Mouse (Mus musculus) c-Kit-positive CD71-positive TER-119-negative erythroid progenitor cells, embryonic 14.5 days (primary cell): ENCODE data around the gene Cox4i1.
"Not testable (repeated sequence)": the region's sequence is repeated elsewhere in the genome, so short reads cannot be mapped to it uniquely, and the experiment has no call there.

Experiments
- DNase-seq: peaks from one replicate; pipeline ENCODE4 v3.0.0-alpha.2; 2013; ENCODE audit warnings: low read depth

Gene Cox4i1

DNA sequence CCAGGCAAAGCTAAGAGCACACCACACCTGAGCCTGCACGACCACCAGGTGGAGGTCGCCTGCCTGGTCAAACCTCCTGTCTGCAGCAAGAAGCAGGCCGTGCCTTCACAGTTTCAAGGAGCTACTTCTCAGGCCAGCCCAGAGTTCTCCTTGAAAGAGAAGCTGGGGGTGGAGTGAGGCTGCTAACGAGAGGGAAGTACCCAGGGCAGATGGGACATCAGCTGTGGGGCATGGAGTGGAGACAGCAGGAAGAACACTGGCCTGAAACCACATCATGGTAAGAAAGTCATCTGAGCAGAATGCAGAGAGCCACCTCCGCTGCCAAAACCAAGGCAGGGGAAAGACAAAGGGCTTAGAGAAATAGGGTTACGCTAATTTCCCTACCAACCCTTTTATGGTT, 3.5 kb upstream of the Cox4i1 start:
- DNase-seq: no peak

DNA sequence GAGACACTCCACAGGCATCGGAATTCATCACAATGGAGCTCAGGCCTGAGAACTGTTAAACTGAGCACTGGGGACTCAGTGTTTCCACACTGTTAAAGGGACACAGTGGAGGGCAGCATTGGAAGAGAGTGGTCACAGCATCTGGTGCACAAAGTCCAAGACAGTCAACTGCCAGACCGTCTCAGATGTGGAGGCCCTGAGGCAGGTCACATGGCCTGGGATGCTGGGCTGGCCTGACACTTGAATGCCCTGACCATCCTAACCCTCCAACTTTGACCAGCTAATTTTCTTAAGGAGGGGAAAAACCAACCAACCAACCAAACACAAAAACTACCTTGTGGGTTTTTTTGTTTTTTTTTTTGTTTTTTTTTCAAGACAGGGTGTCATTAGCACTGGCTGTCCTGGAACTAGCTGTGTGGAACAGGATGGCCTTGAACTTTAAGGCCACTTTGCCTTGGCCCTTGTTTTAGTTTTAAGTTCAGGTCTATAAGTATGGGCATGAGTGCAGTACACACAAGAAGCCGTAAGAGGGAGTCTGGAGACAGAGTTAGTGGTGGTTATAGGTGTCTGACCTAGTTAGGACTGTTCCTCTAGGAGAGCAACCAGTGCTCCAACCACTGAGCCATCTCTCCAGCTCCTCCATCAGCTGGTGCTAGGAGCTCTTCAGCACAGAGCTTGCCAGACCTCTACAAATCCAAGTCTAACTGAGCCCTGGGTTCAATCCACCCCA, 2.1 kb upstream of the Cox4i1 start:
- peak; percentile 52 for DNase-seq

DNA sequence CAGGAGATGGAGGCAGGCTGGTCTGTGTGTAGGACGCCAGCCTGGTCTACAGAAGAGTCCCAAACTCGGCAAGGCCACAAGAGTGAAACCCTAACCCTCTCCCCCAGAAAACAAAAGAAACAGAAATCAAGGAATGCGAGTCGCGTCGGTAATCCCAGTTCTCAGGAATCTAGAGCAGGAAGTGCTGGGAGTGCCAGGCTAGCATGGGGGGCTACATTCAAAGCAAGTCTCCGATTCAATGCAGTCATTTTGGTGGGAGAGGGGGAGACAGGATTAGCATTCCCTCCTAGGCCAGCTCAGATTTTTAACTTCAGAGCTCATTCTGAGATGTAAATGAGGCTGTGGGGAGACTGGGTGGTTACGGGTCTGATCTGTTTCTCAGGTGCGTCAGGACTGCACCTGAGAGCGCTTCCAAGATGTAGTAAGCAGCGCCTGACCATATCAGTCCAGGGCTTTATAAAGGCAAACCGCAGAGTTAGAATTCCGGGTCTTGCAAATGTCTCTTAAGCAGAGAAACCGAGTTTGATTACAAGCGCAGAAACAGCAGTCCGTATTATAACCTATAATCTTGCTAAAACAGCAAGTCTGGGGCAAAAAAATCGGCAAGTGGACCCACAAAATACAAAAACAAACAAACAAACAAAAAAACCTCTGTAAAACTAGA, 1.1 kb upstream of the Cox4i1 start:
- DNase-seq: peak; percentile 16

DNA sequence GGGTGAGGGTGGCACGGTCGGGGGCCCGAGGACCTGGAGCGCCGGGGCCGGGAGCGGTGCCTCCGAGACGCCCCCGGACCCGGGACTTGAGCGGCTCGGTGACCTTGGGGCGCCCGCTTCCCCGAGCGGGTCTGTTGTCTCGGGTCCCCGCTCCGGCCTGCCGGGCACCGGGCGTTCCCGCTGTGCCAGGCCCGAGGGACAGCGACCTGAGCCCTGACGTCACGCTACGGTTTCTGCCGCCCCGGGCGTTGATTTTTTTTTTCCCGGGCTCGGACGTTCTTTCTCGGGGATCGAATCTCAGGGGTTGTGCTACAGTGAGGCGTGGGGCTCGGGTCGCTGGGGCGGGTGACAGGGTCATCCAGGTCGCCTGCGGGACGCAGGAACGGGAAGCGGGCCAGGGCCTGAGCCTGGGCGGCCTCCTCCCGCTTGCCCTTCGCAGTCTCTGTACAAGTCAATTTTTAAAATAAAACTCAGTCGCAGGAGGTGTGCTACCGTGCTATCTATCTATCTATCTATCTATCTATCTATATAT, 418 bp downstream of the Cox4i1 start, which contains the start of gene Emc8:
Gene Emc8 (minus strand): TSS at position 200 of the 532 bp plus-strand sequence.
- peak; percentile 14 for DNase-seq

DNA sequence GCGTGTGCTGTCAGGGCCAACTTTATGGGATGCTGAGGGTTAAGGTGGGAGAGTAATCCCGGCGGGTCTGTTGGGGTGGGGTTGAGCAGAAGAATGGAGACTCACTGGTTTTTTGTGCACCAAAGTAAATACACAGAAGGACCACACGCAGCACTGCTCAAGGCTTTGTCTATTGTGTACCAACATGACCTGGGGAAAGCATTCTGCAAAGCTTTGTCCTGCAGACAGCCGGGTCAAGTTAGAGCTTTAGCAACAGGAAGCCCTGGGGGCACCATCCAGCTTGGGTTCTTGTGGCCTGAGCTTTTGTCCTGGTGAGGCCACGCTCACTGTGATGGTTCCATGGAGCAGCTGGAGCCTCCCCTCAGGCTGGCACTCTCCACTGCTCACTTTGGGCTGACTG, 3.8 kb downstream of the Cox4i1 start:
- no peak for DNase-seq

DNA sequence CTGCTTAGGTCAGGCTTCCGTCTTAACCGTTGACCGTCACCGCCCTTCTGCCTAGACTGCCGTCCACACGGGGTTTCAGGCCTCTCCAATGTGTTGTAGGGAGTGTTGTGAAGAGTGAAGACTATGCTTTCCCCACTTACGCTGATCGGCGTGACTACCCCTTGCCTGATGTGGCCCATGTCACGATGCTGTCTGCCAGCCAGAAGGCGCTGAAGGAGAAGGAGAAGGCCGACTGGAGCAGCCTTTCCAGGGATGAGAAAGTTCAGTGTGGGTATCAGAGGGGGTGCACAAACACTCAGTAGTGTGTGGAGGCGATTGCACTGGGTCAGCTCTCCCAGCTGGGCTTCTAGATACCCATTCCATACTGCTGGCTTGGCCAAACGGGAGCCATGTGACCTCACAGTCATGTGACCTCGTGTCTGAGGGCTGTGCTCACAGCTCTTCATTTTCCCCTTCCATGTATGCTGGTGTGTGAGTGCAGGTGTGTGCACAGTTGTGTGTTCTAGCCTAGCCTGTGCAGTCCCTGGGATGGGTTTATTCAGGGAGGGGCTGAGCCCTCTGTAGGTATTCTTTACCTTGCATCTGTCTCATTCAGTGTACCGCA, 4.7 kb downstream of the Cox4i1 start:
- DNase-seq: no peak

DNA sequence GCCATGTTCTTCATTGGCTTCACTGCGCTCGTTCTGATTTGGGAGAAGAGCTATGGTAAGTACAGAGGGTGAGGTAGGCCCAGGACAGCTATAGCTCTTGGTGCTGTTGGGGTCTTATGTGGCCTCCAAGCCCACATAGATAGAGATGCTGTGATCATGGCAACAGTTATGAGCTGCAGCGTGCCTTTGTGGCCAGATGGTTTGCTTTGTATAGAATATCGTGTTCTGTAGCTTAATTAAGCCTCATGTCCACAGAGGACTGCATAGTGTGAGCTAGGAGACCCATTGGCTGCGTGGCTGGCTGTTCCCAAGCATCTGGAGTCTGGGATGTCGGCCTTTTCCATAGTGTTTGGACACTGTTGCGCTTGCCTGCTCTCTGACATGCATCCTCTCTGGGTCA, 5.3 kb downstream of the Cox4i1 start:
- no peak for DNase-seq

DNA sequence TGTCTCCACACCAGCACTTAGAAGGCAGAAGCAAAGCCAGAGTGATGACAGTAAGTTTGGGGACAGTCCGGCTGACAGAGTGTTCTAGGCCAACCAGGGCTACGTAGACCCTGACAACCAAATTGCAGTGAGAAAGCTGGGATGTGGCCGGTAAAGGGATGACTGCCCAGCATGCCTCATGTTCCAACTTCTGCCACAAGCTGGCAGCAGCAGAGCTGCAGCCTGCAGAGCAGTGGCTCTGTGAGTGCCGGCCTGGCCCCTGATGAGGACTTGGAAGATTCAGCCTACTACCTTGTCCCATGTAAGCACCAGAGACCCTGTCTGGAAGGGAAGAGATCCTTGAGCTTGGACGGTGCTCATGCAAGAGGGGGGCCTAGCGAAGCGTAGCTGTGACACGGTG, 7.7 kb downstream of the Cox4i1 start:
- DNase-seq: no peak

DNA sequence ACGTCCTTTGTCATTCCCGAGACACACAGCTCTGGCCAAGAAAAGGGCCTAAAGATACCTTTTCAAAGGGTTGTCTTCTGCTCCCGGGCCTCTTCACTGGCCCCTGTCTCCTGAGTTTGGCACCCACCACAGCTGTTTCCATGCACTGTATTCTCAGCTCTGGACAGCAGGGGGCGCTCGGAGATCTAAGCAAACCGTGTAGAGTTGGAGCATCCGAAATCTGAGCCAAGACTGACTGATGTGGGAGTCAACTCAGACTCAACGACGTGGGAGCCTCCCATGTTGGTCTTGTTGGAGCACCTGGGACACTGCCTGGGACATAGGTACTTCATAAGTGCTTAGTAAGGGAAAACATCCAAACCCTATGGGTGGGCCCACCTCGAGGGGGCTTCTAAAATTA, 10.4 kb downstream of the Cox4i1 start:
- peak; percentile 74 for DNase-seq

DNA sequence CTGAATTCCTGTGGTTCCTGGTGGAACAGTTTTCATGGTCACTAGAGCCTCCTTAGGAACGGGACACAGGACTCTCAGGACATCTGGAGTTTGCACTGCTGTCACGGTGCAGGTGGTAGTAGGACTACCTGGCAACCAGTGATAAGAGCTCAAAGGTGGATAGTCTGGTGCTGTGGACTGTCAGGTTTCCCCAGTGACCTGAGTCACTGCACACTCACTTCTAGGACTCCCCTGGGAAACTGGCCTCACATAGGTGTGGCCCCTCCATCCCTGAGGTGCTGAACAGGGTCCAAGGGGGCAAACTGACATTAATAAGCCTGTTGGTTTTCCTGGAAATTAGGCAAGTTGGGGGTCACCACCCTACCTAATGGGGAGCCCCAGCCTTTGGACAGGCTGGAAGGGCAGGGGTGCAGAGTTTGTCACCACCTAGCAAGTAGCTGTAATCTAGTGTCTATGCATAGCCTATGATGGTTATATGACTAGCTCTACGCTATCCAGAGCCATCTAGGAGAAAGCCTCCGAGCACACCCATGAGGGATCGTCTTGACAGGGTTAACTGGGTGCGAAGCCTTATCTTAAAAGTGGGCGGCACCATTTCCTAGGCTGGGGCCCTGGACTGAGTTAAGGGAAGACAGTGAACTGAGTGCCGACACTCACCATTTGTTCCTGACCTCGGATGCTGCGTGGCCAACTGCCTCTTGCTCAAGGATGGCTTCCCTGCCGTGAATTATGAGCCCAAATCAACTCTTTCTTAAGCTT, 11.8 kb downstream of the Cox4i1 start:
- DNase-seq: peak; percentile 47

DNA sequence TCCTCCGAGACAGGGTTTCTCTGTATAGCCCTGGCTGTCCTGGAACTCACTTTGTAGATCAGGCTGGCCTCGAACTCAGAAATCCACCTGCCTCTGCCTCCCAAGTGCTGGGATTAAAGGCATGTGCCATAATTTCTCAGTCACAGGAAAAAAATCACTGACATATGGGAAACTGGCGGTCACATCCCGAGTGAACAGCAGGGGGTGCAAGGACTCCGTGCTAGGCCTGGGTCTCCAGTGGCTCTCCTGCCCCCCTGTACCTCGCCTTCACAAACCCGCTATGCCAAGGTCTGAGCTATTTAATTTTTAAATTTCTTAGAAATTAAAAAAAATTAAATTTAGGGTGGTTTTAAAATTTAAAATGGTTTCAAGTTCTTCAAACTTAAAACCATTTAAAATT, 12.4 kb downstream of the Cox4i1 start:
- DNase-seq: not testable (repeated sequence)

DNA sequence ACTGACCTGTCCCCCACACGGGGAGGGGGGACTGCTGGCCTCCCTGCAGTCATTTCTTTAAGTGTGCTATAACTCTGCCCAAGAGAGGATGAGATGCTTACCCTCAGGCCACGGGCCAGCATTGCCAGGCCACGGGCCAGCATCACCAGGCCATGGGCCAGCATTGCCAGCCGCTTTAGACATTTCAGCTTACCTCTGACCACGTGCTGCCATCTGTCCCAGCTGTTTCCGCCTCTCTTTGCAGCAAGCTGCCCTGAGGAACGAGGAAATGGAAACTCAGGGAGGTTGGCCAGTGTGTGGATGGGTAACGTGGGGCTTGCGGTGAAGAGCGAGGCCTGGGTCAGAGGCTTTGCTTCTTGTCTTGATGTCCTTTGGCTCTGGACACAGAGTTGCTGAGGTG, 13.1 kb downstream of the Cox4i1 start:
- no peak for DNase-seq

DNA sequence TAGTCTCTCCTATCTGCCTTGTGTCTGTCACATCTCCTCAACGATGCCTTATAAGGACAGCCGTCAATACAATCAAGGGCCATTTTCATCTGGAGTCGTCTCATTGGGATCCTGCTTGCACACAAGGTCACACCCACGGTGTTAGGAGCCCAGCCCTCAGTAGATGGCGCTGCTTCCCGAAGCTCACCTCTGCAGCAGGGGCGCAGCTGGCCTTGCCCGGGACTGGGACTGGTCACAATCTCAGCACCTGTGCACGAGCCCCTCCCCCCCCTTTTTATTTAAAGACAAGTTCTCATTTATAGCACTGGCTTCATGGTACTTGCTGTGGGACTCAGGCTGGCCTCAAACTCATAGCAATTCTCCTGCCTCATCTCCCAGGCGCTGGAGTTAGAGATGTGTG, 15.6 kb downstream of the Cox4i1 start:
- peak; percentile 45 for DNase-seq

DNA sequence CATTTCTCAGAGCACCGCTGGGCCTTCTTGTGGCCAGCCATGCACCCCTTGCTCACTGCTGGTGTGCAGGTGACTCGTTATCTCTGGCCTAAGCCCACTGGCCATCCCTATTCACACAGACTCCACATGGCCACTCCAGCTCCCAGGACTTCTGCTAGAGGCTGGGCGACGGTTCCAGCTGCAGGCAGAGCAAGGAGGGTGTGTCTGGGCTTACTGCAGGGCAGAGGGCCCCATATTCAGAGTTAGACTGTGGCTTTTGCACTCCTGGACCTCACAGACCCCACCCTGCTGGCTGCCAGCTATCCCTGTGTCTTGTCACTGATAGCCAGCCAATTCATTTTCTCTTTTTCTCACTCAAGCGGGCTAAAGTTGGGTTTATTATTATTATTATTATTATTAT, 16.1 kb downstream of the Cox4i1 start:
- DNase-seq: no peak

DNA sequence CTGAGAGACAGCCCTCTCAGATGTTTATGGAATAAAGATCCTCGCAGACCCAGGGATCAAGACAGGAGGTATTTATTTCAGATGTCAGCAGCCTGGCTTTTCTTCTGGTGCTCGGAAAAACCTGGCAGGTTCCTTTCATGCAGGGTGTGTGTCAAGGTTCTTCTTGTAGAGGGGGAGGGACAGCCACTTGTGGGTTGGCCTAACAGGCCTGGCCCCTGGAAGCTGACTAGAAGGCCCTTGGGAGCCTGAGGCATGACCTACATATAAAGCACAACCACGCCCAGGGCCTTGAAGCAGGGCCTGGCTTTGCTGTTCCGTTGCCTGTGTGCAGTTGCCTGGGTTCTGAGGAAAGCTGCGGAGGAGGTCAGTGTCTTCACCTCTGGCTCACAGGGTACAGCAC, 17.1 kb downstream of the Cox4i1 start:
- no peak for DNase-seq

DNA sequence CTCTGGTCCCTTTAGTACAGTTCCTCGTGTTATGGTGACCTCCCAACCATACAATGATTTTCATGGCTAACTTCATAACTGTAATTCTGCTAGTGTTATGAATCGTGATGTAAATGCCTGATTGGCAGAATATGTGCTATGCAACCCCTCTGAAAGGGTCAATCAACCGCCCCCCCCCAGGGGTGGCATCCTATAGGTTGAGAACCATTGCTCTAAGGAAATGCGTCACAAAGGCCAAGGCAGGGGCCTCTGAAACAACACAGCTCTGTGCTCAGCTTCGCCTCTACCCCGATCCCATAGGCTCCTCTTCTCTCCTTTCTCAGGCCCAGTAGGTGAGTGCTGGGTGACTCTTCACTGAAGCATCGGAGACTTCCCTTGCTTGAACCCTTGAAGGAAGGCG, 17.6 kb downstream of the Cox4i1 start:
- DNase-seq: no peak

DNA sequence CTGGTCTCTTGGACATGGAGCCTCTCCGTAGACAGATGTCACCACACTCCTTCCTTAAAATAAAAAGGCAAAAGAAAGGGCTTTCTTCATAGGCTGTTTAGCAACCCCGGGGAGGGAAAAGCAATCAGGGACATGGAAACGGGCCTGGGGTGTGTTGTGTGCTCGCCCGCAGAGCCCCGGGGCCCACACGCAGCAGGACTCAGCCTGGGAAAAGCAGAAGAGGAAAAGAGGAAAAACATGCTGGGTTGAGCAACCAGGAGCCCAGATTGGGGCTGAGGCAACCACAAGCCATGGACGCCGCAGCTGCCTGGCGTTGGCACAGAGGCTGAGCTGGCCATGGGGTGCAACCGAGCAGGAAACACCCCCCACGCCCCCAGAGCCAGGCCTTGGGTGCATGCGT, 18.0 kb downstream of the Cox4i1 start:
- no peak for DNase-seq

DNA sequence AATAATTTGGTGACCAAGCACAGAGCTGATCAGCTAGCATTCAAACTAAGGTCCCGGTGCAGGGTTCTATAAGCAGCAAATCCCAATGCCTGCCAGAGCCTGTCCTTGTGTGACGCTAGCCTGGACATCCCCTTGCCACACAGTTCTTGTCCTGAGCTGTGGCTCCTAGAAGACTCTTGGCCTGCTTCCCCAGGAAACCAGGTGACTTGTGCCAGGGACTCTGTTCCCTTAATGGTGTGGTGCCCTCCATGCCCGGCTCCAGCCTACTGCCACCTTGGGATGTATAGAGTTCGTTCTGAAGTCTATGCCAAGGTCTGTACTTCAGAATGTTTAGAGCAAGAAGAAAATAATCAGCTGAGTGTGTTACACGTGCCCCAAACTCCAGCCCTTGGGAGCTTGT, 18.6 kb downstream of the Cox4i1 start:
- DNase-seq: no peak

DNA sequence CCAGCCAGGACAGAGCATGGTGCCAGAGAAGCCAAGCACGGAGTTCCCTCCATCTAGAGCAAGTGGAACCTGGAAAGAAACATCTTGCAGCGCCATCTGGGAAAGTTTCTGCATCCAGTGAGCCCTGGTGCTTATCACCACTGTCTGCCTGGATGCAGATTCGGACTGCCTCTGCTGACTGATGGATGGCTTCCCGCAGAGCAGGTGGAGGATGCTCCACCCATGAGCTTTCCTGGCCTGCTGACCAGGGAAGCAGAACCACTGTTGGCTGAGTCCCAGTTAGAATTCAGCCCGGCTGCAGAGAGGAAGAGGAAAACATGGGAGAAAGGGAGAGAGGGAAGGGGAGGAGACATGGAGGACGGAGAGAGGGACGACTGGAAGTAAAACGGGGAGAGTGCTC, 19.8 kb downstream of the Cox4i1 start:
- DNase-seq: no peak

DNA sequence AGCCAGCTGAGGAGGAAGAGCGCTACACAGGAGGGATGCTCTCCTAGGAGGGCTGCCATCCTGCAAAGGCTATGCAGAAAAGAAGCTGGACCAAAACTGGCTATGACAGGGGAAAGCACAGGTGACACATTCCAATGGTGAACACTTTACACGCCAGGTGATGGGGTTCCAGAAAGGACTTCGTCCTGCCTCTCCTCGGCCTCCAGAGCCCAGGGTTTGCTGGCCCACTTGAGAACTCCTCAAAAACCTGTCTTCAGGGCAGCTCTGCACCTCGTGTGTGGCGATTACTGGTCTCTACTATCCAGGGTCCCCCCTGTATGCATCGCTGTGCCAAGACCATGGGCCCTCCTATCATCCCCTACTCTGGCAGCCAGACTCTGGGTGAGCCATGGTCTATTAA, 20.5 kb downstream of the Cox4i1 start:
- no peak for DNase-seq

DNA sequence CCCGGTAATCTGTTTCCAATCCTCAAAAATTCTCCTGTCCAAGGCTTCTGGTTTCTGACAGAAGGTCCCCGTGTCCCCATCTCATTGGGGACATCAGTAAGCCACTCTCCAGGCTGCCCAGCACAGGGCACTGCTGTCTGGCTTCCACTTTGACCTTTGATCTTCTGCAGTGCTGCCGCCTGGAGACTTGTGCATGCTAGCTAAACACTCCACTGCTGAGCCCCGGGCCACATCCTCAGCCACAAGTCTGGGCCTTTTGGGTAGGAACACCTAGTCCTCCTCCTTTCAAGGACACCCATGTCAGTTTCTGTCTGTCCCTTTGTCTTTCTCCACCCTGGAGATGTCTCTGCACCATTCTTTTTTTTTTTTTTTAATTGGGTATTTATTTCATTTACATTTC, 24.9 kb downstream of the Cox4i1 start:
- DNase-seq: no peak

DNA sequence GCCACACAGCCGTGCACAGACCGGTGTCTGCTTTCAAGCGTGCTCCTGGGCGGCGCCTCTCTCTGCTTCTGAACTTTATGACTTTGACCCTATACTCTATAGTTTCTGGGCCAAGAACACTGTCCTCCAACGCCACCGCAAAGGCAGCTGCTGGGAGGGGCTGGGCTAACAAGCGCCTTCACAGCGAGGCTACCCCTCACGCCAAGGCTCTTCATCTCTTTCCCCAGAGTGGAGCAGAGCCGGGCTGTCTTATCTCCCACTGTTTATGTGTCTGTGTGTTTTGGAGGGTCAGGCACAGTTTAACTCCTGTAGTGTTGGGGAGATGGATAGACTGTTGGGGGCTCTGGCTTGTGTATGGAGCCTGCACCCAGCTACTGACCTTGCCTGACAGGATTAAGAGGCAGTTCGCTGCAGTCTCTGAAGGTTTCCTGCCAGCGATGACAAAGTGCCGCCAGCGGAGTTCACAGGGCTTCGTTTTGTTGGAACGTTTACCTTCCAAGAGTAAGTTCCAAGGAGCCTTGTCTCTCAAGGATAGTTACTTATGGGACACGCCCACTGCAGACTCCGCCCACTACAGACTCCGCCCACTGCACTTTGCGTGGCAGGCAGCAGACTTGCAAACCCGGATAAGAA, 26.0 kb downstream of the Cox4i1 start:
- peak; percentile 54 for DNase-seq
